In genomic region chr7:112469817-112470216, GRCm38 (mm10) we compare ENCODE assay signal across 9 mouse cellular contexts. TPM values are rescaled to one million over a fixed set of nuclear protein-coding genes. Genes with fewer than 3 reads are reported as not detected.
DNase-seq lines count a peak whose midpoint lies in the region; ATAC-seq and TF ChIP-seq lines count a peak whose summit lies in the region.
"Had no signal": no experiment of that assay in that cellular context is flagged by ENCODE, and none has a peak within 500 bp of the region (broad histone marks: within the 10 kb centered on the region; RNA-seq: fewer than 3 reads in every experiment).

No protein-coding gene starts in this region.

- no peak overlapping the region for H3K4me2 ChIP-seq in heart, embryonic 13.5 days
- H3K4me2 ChIP-seq: limb, embryonic 15.5 days had no signal

- no peaks in the 10 kb centered on the region for H3K9me3 ChIP-seq in forebrain, embryonic 10.5 days
- H3K9me3 ChIP-seq in heart, embryonic 13.5 days = no peaks in the 10 kb centered on the region
- H3K9me3 ChIP-seq: limb, embryonic 15.5 days had no signal

- 46% methylated on average over 5 of the region's 5 CpGs for WGBS in forebrain, embryonic 10.5 days
- whole genome bisulfite sequencing in heart, embryonic 13.5 days = 40% methylated on average over 5 of the region's 5 CpGs
- WGBS in lung, adult 2 months = 34% methylated on average over 5 of the region's 5 CpGs

- no peak overlapping the region for H3K4me3 ChIP-seq in forebrain, embryonic 10.5 days
- no peak overlapping the region for H3K4me3 ChIP-seq in heart, embryonic 13.5 days
- H3K4me3 ChIP-seq in lung, adult 2 months (replicated peaks; ENCODE audit: extremely low read depth, low read depth, low read length) = no peak overlapping the region
- H3K4me3 ChIP-seq: limb, embryonic 15.5 days had no signal

- no peak for TF ChIP-seq POLR2A in lung, adult 2 months (IDR thresholded peaks at IDR 0.05; ENCODE audit: borderline replicate concordance, extremely low read depth, low read depth, low read length)

- ATAC-seq in heart, embryonic 13.5 days (ENCODE audit: extremely low read depth, insufficient number of reproducible peaks, low FRiP score, low TSS enrichment) = no peak

- H3K27me3 ChIP-seq in forebrain, embryonic 10.5 days (ENCODE audit: poor library complexity, severe bottlenecking) = 0 out of 2 replicates have a peak, but pooled peaks cover 3% of the 10 kb centered on the region
- no peaks in the 10 kb centered on the region for H3K27me3 ChIP-seq in heart, embryonic 13.5 days (replicated peaks)
- H3K27me3 ChIP-seq: limb, embryonic 15.5 days had no signal

- peak overlapping the region; percentile 1; the same call in 1 of the 2 replicates for H3K9ac ChIP-seq in heart, embryonic 13.5 days
- H3K9ac ChIP-seq: limb, embryonic 15.5 days had no signal

- H3K4me1 ChIP-seq in forebrain, embryonic 10.5 days = peaks cover 71% of the 10 kb centered on the region
- H3K4me1 ChIP-seq in heart, embryonic 13.5 days = peaks cover 83% of the 10 kb centered on the region
- H3K4me1 ChIP-seq in lung, adult 2 months (ENCODE audit: control insufficient read depth, insufficient read depth, low read length) = peaks cover 24% of the 10 kb centered on the region

- peak; percentile 72 for DNase-seq in Muller cell, postnatal 12 days (ENCODE audit: inconsistent ontology term)
- DNase-seq in c-Kit-positive CD71-negative TER-119-negative erythroid progenitor cells, embryonic 14.5 days (ENCODE audit: low read depth) = peak; percentile 26
- DNase-seq in forebrain, embryonic 10.5 days (ENCODE audit: extremely low spot score, low spot score) = peak; percentile 69
- DNase-seq in kidney, postnatal 36 days = peak; percentile 80 to 91
- DNase-seq in lung, adult 2 months = peak; percentile 77
- DNase-seq in retina, postnatal 1 day = peak; percentile 79
- peak; percentile 79 to 87 for DNase-seq in urinary bladder, postnatal 36 days (ENCODE audit: low spot score in 2 of 2)

- no peak overlapping the region for H3K27ac ChIP-seq in forebrain, embryonic 10.5 days
- no peak overlapping the region; the same call in 1 of the 2 replicates for H3K27ac ChIP-seq in heart, embryonic 13.5 days (replicated peaks)
- H3K27ac ChIP-seq: limb, embryonic 15.5 days had no signal

- H3K36me3 ChIP-seq in forebrain, embryonic 10.5 days (replicated peaks) = peaks cover 6% of the 10 kb centered on the region; the same call in 1 of the 2 replicates
- H3K36me3 ChIP-seq in heart, embryonic 13.5 days = peaks cover 7% of the 10 kb centered on the region
- H3K36me3 ChIP-seq: limb, embryonic 15.5 days had no signal

- peak; percentile 72 for TF ChIP-seq CTCF in lung, adult 2 months (IDR thresholded peaks at IDR 0.05; ENCODE audit: insufficient read depth, low read length)

RNA-seq across cellular contexts. Expression of gene Parva, which starts 42.5 kb away (rescaled TPM):
- polyA plus RNA-seq in forebrain, embryonic 10.5 days (2016; fragmentation: Nextera tagmentation; extraction: Ambion mirVana) = 51.6 and 54.7 TPM in 2 replicates
- 81.5 and 83.7 TPM in 2 replicates for polyA plus RNA-seq in heart, embryonic 13.5 days (2015; fragmentation: Nextera tagmentation; extraction: Ambion mirVana)
- polyA plus RNA-seq in lung, adult 2 months (2012; rRNA removed) = 54.7 and 80.5 TPM in 2 replicates

Comparison
In these comparisons a context has a peak if more than half of its experiments do, and no peak if none do; other contexts are left out.
1. DNase-seq: peak in every context shown above with its lines; median percentile 86 in kidney, postnatal 36 days; 83 in urinary bladder, postnatal 36 days; 79 in retina, postnatal 1 day; 77 in lung, adult 2 months; 72 in Muller cell, postnatal 12 days; 69 in forebrain, embryonic 10.5 days; 26 in c-Kit-positive CD71-negative TER-119-negative erythroid progenitor cells, embryonic 14.5 days.